Mouse (Mus musculus) forebrain, embryonic 11.5 days (tissue): ENCODE data around the gene Rxfp4. TPM values are rescaled to one million over a fixed set of nuclear protein-coding genes. Genes with fewer than 3 reads are reported as not detected.

ENCODE experiments used
- ATAC-seq: fragments of 200-750 bp; cut with Nextera tagmentation; replicated peaks from 2 replicates; pipeline ENCODE4 v1.8.0; 2017; ENCODE audit warnings: moderate TSS enrichment; ENCODE audit not compliant: low FRiP score
- DNase-seq: peaks from one replicate; pipeline ENCODE4 v3.0.0-alpha.2; 2017; ENCODE audit warnings: low spot score
- H3K27ac ChIP-seq: fragments of 300-500 bp; sonication (generic); 2 replicates; pipeline ENCODE4 v1.5.1; 2014; ENCODE audit warnings: low read depth, low read length
- H3K27me3 ChIP-seq: fragments of 300-500 bp; sonication (generic); 2 replicates; pipeline ENCODE4 v1.6.1; 2014; ENCODE audit warnings: mild to moderate bottlenecking, low read length, mixed read lengths; ENCODE audit not compliant: control insufficient read depth, insufficient read depth
- H3K36me3 ChIP-seq: fragments of 300-500 bp; sonication (generic); 2 replicates; pipeline ENCODE4 v1.6.1; 2014; ENCODE audit warnings: mild to moderate bottlenecking, low read length, moderate library complexity, mixed read lengths; ENCODE audit not compliant: control insufficient read depth, insufficient read depth
- H3K4me1 ChIP-seq: fragments of 300-500 bp; sonication (generic); replicated peaks from 2 replicates; pipeline ENCODE4 v1.6.1; 2014; ENCODE audit warnings: low read length, mixed read lengths; ENCODE audit not compliant: control insufficient read depth, insufficient read depth
- H3K4me2 ChIP-seq: fragments of 300-500 bp; sonication (generic); 2 replicates; pipeline ENCODE4 v1.6.1; 2014; ENCODE audit warnings: low read depth, mild to moderate bottlenecking, low read length, moderate library complexity, mixed read lengths; ENCODE audit not compliant: severe bottlenecking
- H3K4me3 ChIP-seq: fragments of 300-500 bp; sonication (generic); 2 replicates; pipeline ENCODE4 v1.5.1; 2014; ENCODE audit warnings: low read depth, low read length
- H3K9ac ChIP-seq: fragments of 300-500 bp; sonication (generic); 2 replicates; pipeline ENCODE4 v1.6.1; 2014; ENCODE audit warnings: low read length
- H3K9me3 ChIP-seq: fragments of 300-500 bp; sonication (generic); 2 replicates; pipeline ENCODE4 v1.6.1; 2016; ENCODE audit warnings: low read length, mixed read lengths; ENCODE audit not compliant: control insufficient read depth
- WGBS: fragments of 180-500 bp; shearing (Covaris S2); extraction: QIAGEN DNeasy Blood & Tissue Kit; methylation state at CpG from one replicate; pipeline ENCODE4 v1.1.7; 2014; 5-methylcytosine and 5-hydroxymethylcytosine counted together
- polyA plus RNA-seq: library from polyadenylated mRNA; unstranded; fragments of >200 nt; fragmentation: Nextera tagmentation; extraction: Ambion mirVana; gene quantifications from 2 replicates; pipeline ENCODE4 v1.2.1, GENCODE M21; 2014

Rxfp4 gene
- polyA plus RNA-seq, 1 experiment from 2014 or later, result not detected

DNA sequence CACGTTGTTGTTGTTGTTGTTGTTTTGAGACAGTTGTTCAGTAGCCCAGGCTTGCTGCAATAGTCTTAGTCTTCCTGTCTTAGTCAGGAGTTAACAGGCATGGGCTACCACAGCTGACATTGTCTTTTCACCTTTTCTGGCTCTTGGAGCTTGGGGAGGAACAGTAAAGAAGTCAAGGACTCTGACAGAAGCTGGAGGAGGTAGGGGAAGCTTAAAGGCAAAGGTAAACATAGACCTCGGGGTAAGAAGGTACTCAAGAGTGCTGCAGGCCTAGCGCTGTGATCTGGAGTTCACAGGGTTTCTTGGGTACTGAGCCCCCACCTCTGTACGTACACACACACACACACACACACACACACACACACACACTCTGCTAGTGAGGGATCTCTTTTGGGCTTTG, 24.2 kb downstream of the Rxfp4 start:
- H3K4me3 ChIP-seq, result no peak overlapping the region
- peaks cover 12% of the 10 kb centered on the region for H3K4me1 ChIP-seq
- H3K27me3 ChIP-seq, result no peaks in the 10 kb centered on the region
- H3K9me3 ChIP-seq, result no peaks in the 10 kb centered on the region
- H3K27ac ChIP-seq, result no peak overlapping the region
- DNase-seq (no peak), ATAC-seq (no peak)
- no peak overlapping the region for H3K4me2 ChIP-seq
- H3K9ac ChIP-seq, result no peak overlapping the region
- peaks cover 17% of the 10 kb centered on the region for H3K36me3 ChIP-seq
- 82% methylated on average over 4 of the region's 4 CpGs for WGBS

DNA sequence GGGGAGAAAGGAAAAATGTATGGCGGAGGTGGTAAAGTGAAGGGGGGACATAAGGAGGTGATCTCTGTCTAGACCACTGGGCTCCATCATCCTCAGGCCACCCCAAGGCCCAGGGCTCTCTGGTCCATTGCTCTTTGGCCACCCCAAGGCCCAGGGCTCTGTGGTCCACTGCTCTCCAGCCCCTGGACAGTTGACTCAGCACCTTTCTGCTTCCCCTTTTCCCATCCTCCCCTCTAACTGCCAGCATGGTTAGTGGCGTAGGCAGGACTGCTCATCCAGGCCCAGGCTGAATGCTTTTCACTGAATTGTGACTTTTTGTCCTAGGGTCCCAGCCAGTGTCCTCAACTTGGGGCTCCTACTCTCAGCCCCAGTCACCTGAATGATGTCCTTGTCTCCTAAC, 25.4 kb downstream of the Rxfp4 start:
- Histone ChIP-seq H3K27ac (no peak overlapping the region), H3K36me3 (peaks cover 8% of the 10 kb centered on the region), H3K4me1 (peaks cover 14% of the 10 kb centered on the region), H3K27me3 (no peaks in the 10 kb centered on the region), H3K4me2 (no peak overlapping the region), H3K9ac (no peak overlapping the region), H3K9me3 (no peaks in the 10 kb centered on the region), H3K4me3 (no peak overlapping the region)
- 94% methylated on average over 2 of the region's 2 CpGs for WGBS
- DNase-seq (no peak), ATAC-seq (no peak)

- Histone ChIP-seq H3K36me3 (peaks cover 5% of the 10 kb centered on the region), H3K4me2 (no peak overlapping the region), H3K27ac (no peak overlapping the region), H3K9me3 (no peaks in the 10 kb centered on the region), H3K9ac (no peak overlapping the region), H3K27me3 (no peaks in the 10 kb centered on the region), H3K4me1 (peaks cover 14% of the 10 kb centered on the region), H3K4me3 (no peak overlapping the region)
- no peak for DNase-seq
- ATAC-seq, result no peak
- 84% methylated on average over 4 of the region's 4 CpGs for WGBS
These were observed 25.8 kb downstream of the Rxfp4 start for GRCm38 (mm10) chr3:88627114-88627513.

GRCm38 (mm10) chr3:88626316-88626715, 26.6 kb downstream of the Rxfp4 start:
- Histone ChIP-seq H3K27me3 (no peaks in the 10 kb centered on the region), H3K36me3 (peaks cover 5% of the 10 kb centered on the region), H3K9ac (no peak overlapping the region), H3K4me2 (no peak overlapping the region), H3K9me3 (no peaks in the 10 kb centered on the region), H3K27ac (no peak overlapping the region), H3K4me1 (peaks cover 14% of the 10 kb centered on the region), H3K4me3 (no peak overlapping the region)
- WGBS, result 81% methylated on average over 7 of the region's 7 CpGs
- DNase-seq, result no peak
- ATAC-seq, result no peak

DNA sequence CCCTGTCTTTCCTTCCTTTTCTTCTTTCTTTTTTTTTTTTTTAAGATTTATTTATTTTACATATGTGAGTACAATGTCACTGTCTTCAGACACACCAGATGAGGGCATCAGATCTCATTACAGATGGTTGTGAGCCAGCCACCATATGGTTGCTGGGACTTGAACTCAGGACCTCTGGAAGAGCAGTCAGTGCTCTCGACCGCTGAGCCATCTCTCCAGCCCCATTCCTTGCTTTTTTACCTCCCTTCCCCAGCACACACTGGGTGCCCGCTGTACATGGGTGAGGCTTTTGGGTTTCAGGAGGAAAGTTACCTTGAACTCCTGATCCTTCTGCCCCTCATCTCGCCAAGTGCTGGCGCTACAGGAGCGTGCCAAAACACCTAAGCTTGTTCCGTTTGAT, 27.4 kb downstream of the Rxfp4 start:
- Histone ChIP-seq H3K4me2 (no peak overlapping the region), H3K27me3 (no peaks in the 10 kb centered on the region), H3K4me3 (no peak overlapping the region), H3K27ac (no peak overlapping the region), H3K4me1 (peaks cover 14% of the 10 kb centered on the region), H3K9ac (no peak overlapping the region), H3K9me3 (no peaks in the 10 kb centered on the region), H3K36me3 (peaks cover 5% of the 10 kb centered on the region)
- WGBS, result 94% methylated on average over 7 of the region's 7 CpGs
- DNase-seq (no peak), ATAC-seq (no peak)

DNA sequence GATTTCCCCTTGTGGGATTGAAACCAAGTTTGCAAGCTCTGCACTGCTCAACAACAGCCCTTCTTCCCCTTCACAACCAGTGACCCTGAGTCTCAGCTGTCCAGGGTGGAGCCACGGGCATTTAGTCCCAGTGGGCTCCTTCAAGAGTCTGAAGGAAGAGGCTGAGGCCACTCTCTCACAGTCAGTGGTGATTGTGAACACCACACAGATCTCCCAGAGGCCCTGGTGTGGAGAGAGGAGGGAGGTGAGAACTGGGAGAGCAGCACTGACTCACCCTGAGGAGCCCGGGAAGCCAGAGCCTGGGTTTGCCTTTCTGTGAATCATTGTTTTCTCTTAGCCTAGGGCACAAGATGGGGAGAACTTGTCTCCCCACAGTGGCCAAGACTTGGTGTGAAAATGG, 28.0 kb downstream of the Rxfp4 start:
- peaks cover 5% of the 10 kb centered on the region for H3K36me3 ChIP-seq
- H3K9me3 ChIP-seq, result no peaks in the 10 kb centered on the region
- peak overlapping the region; percentile 97 for H3K9ac ChIP-seq
- no peaks in the 10 kb centered on the region for H3K27me3 ChIP-seq
- 67% methylated on average over 2 of the region's 2 CpGs for WGBS
- peak overlapping the region; percentile 95 for H3K27ac ChIP-seq
- H3K4me1 ChIP-seq, result peaks cover 14% of the 10 kb centered on the region
- H3K4me2 ChIP-seq, result peak overlapping the region; percentile 93; the same call in 1 of the 2 replicates
- H3K4me3 ChIP-seq, result peak overlapping the region; percentile 90; the same call in 1 of the 2 replicates
- no peak for ATAC-seq
- no peak for DNase-seq

- no peaks in the 10 kb centered on the region for H3K27me3 ChIP-seq
- DNase-seq (no peak), ATAC-seq (no peak)
- peaks cover 14% of the 10 kb centered on the region for H3K4me1 ChIP-seq
- peak overlapping the region; percentile 90 for H3K4me3 ChIP-seq
- WGBS, result 20% methylated on average over 4 of the region's 4 CpGs
- peak overlapping the region; percentile 97 for H3K9ac ChIP-seq
- peak overlapping the region; percentile 95 for H3K27ac ChIP-seq
- H3K9me3 ChIP-seq, result no peaks in the 10 kb centered on the region
- no peaks in the 10 kb centered on the region; the same call in 1 of the 2 replicates for H3K36me3 ChIP-seq
- H3K4me2 ChIP-seq, result peak overlapping the region; percentile 93
These were observed 28.6 kb downstream of the Rxfp4 start for GRCm38 (mm10) chr3:88624324-88624723.

DNA sequence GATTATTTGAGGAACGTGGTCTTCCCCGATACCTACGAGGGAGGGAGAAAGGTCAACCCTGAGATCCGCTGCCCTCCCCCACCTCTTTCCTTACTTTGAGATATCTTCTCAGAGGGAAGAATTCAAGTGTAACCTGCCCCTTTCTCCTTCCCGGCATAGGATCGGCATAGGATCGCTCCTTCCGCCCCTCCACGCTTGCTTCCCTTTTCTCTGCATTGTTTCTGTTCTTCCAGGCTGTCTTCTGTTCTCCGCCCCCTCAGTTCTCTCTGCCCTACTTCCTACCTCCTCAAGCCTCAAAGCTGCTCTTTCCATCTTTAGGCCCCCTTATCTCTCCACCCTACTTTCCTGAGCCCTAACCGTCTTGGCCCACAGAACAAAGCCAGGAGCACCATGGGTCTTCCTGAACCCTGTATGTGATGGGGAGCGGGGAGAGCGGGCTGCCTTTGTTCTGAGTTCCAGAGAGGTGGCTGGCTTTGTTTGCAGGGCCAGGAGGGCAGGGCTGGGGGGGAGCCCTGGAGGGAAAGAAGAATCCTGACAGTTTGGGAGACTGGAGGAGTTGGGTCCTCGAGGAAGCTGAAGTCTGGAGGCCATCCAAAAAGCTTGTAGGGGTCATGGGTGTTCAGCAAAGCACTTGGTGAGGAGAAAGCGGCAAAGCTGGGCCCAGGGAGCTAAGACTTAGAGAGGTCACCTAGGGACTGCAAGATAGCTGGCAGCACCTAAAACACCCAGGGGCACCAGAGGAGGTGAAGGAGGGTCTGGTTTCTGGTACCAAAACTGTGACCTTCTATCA, 29.4 kb downstream of the Rxfp4 start:
- Histone ChIP-seq H3K27ac (peak overlapping the region; percentile 95), H3K36me3 (no peaks in the 10 kb centered on the region; the same call in 1 of the 2 replicates), H3K9ac (peak overlapping the region; percentile 97), H3K27me3 (no peaks in the 10 kb centered on the region), H3K9me3 (no peaks in the 10 kb centered on the region), H3K4me3 (peak overlapping the region; percentile 90), H3K4me2 (peak overlapping the region; percentile 93), H3K4me1 (peaks cover 14% of the 10 kb centered on the region)
- DNase-seq, result peak; percentile 67
- 1% methylated on average over 15 of the region's 15 CpGs for WGBS
- no peak for ATAC-seq

- Histone ChIP-seq H3K9ac (peak overlapping the region; percentile 97), H3K4me3 (peak overlapping the region; percentile 90), H3K4me1 (peaks cover 14% of the 10 kb centered on the region), H3K27me3 (no peaks in the 10 kb centered on the region), H3K9me3 (no peaks in the 10 kb centered on the region), H3K36me3 (no peaks in the 10 kb centered on the region; the same call in 1 of the 2 replicates), H3K27ac (peak overlapping the region; percentile 95), H3K4me2 (peak overlapping the region; percentile 93)
- peak; percentile 67 for DNase-seq
- WGBS, result 0% methylated on average over 5 of the region's 6 CpGs
- peak; percentile 28; the same call in 1 of the 2 replicates for ATAC-seq
These were observed 30.0 kb downstream of the Rxfp4 start for GRCm38 (mm10) chr3:88622941-88623345.
